ENCODE assay signal across 8 mouse cellular contexts in genomic region chr7:110122565-110123422, GRCm38 (mm10). TPM values are rescaled to one million over a fixed set of nuclear protein-coding genes. Genes with fewer than 3 reads are reported as not detected.
A peak's percentile ranks its signal among the peaks of the same experiment; 100 is the strongest.
DNase-seq lines count a peak whose midpoint lies in the region; ATAC-seq and TF ChIP-seq lines count a peak whose summit lies in the region.

No protein-coding gene starts in this region.

- no peak for TF ChIP-seq CTCF in bone marrow, adult 2 months (IDR thresholded peaks at IDR 0.05; ENCODE audit: control insufficient read depth, insufficient read depth, low read length)
- TF ChIP-seq CTCF in thymus, adult 2 months (IDR thresholded peaks at IDR 0.05; ENCODE audit: borderline replicate concordance, control insufficient read depth, extremely low read depth, insufficient read depth, low read length, poor library complexity), result no peak

- DNase-seq in thymus, adult 2 months, result peak; percentile 61

- peak overlapping the region; percentile 89 for H3K4me3 ChIP-seq in bone marrow, adult 2 months (replicated peaks; ENCODE audit: control insufficient read depth, low read depth, low read length)
- H3K4me3 ChIP-seq in heart, embryonic 12.5 days, result peak overlapping the region; percentile 93
- H3K4me3 ChIP-seq in kidney, embryonic 16.5 days (ENCODE audit: low read length), result peak overlapping the region; percentile 84
- H3K4me3 ChIP-seq in liver, embryonic 12.5 days, result peak overlapping the region; percentile 96
- H3K4me3 ChIP-seq in neural tube, embryonic 12.5 days, result peak overlapping the region; percentile 96
- peak overlapping the region; percentile 73 for H3K4me3 ChIP-seq in thymus, adult 2 months (ENCODE audit: control insufficient read depth, insufficient read depth, low read length)

- no peak; the same call in 1 of the 2 replicates for TF ChIP-seq POLR2A in bone marrow, adult 2 months (IDR thresholded peaks at IDR 0.05; ENCODE audit: borderline replicate concordance, control insufficient read depth, low read depth, low read length)
- no peak; the same call in 1 of the 2 replicates for TF ChIP-seq POLR2A in thymus, adult 2 months (IDR thresholded peaks at IDR 0.05; ENCODE audit: control insufficient read depth, extremely low read depth, insufficient read depth, low read length, poor library complexity)

- under 1% methylated on average over 74 of the region's 74 CpGs for WGBS in bone marrow, adult 2 months
- WGBS in heart, embryonic 12.5 days, result 0% methylated on average over 69 of the region's 74 CpGs
- WGBS in kidney, embryonic 16.5 days, result under 1% methylated on average over 71 of the region's 74 CpGs
- WGBS in liver, embryonic 12.5 days (ENCODE audit: insufficient replicate concordance), result under 1% methylated on average over 66 of the region's 74 CpGs
- WGBS in neural tube, embryonic 12.5 days, result under 1% methylated on average over 73 of the region's 74 CpGs
- WGBS in thymus, adult 2 months, result under 1% methylated on average over 73 of the region's 74 CpGs

- H3K4me1 ChIP-seq in bone marrow, adult 2 months (ENCODE audit: control insufficient read depth, insufficient read depth, low read length), result no peaks in the 10 kb centered on the region; the same call in 1 of the 2 replicates
- H3K4me1 ChIP-seq in heart, embryonic 12.5 days (replicated peaks), result peaks cover 29% of the 10 kb centered on the region
- H3K4me1 ChIP-seq in kidney, embryonic 16.5 days (ENCODE audit: insufficient read depth, low read length), result peaks cover 20% of the 10 kb centered on the region
- peaks cover 27% of the 10 kb centered on the region for H3K4me1 ChIP-seq in liver, embryonic 12.5 days
- peaks cover 5% of the 10 kb centered on the region; the same call in 1 of the 2 replicates for H3K4me1 ChIP-seq in neural tube, embryonic 12.5 days
- H3K4me1 ChIP-seq in thymus, adult 2 months (replicated peaks; ENCODE audit: control insufficient read depth, insufficient read depth, low read length), result peaks cover 8% of the 10 kb centered on the region

- ATAC-seq in CD4-positive, CD25-positive, alpha-beta regulatory T cell, adult 4 months, result peak; percentile 30
- peak; percentile 37; the same call in 1 of the 2 replicates for ATAC-seq in erythroblast, adult 5-6 weeks (replicated peaks; ENCODE audit: low FRiP score, poor library complexity, severe bottlenecking)
- peak; percentile 8; the same call in 1 of the 2 replicates for ATAC-seq in heart, embryonic 12.5 days (ENCODE audit: insufficient number of reproducible peaks, low FRiP score)
- ATAC-seq in kidney, embryonic 16.5 days (ENCODE audit: low FRiP score, low TSS enrichment), result peak; percentile 13
- ATAC-seq in liver, embryonic 12.5 days, result peak; percentile 20
- peak; percentile 34 for ATAC-seq in neural tube, embryonic 12.5 days (ENCODE audit: low FRiP score, low read depth)

- peak overlapping the region; percentile 98 for H3K9ac ChIP-seq in heart, embryonic 12.5 days
- H3K9ac ChIP-seq in kidney, embryonic 16.5 days (replicated peaks; ENCODE audit: low read length), result peak overlapping the region; percentile 81
- H3K9ac ChIP-seq in liver, embryonic 12.5 days, result peak overlapping the region; percentile 94
- peak overlapping the region; percentile 87 for H3K9ac ChIP-seq in neural tube, embryonic 12.5 days

- peaks cover 16% of the 10 kb centered on the region for H3K36me3 ChIP-seq in heart, embryonic 12.5 days
- peaks cover 11% of the 10 kb centered on the region; the same call in 1 of the 2 replicates for H3K36me3 ChIP-seq in kidney, embryonic 16.5 days (ENCODE audit: insufficient read depth, low read length)
- H3K36me3 ChIP-seq in liver, embryonic 12.5 days, result peaks cover 23% of the 10 kb centered on the region
- no peaks in the 10 kb centered on the region for H3K36me3 ChIP-seq in neural tube, embryonic 12.5 days
- no peaks in the 10 kb centered on the region for H3K36me3 ChIP-seq in thymus, adult 2 months (ENCODE audit: control insufficient read depth, insufficient read depth, low read length)

- H3K27me3 ChIP-seq in heart, embryonic 12.5 days (replicated peaks), result no peaks in the 10 kb centered on the region
- no peaks in the 10 kb centered on the region for H3K27me3 ChIP-seq in kidney, embryonic 16.5 days (ENCODE audit: insufficient read depth, low read length)
- no peaks in the 10 kb centered on the region for H3K27me3 ChIP-seq in liver, embryonic 12.5 days (replicated peaks)
- H3K27me3 ChIP-seq in neural tube, embryonic 12.5 days (replicated peaks), result no peaks in the 10 kb centered on the region
- H3K27me3 ChIP-seq in thymus, adult 2 months (ENCODE audit: control insufficient read depth, insufficient read depth, low read length), result no peaks in the 10 kb centered on the region

- H3K4me2 ChIP-seq in heart, embryonic 12.5 days, result peak overlapping the region; percentile 76
- H3K4me2 ChIP-seq in kidney, embryonic 16.5 days (replicated peaks; ENCODE audit: low read depth, low read length), result peak overlapping the region; percentile 74
- peak overlapping the region; percentile 83 for H3K4me2 ChIP-seq in liver, embryonic 12.5 days
- peak overlapping the region; percentile 65 for H3K4me2 ChIP-seq in neural tube, embryonic 12.5 days (replicated peaks)

- peak overlapping the region; percentile 83 for H3K27ac ChIP-seq in bone marrow, adult 2 months (ENCODE audit: control insufficient read depth, insufficient read depth, low read depth, low read length, poor library complexity)
- peak overlapping the region; percentile 97 for H3K27ac ChIP-seq in heart, embryonic 12.5 days (ENCODE audit: poor library complexity, severe bottlenecking)
- H3K27ac ChIP-seq in kidney, embryonic 16.5 days (ENCODE audit: low read length), result peak overlapping the region; percentile 87
- H3K27ac ChIP-seq in liver, embryonic 12.5 days, result peak overlapping the region; percentile 94
- H3K27ac ChIP-seq in neural tube, embryonic 12.5 days, result peak overlapping the region; percentile 54
- H3K27ac ChIP-seq in thymus, adult 2 months (ENCODE audit: control insufficient read depth, insufficient read depth, low read length), result no peak overlapping the region

- no peaks in the 10 kb centered on the region for H3K9me3 ChIP-seq in heart, embryonic 12.5 days (replicated peaks)
- H3K9me3 ChIP-seq in kidney, embryonic 16.5 days (ENCODE audit: low read length), result no peaks in the 10 kb centered on the region
- no peaks in the 10 kb centered on the region for H3K9me3 ChIP-seq in liver, embryonic 12.5 days (replicated peaks)
- no peaks in the 10 kb centered on the region for H3K9me3 ChIP-seq in neural tube, embryonic 12.5 days

RNA-seq across cellular contexts. Expression of gene Wee1, which starts 0.9 kb away (rescaled TPM):
- polyA plus RNA-seq in CD4-positive, CD25-positive, alpha-beta regulatory T cell, adult 4 months (2017; shearing (Covaris generic)), result 1 to 10 TPM in 1 of 2 experiments, under 1 TPM in 1; 0.96 to 1.8 TPM
- 8.6 and 13.6 TPM in 2 replicates for polyA plus RNA-seq in bone marrow, adult 2 months (2011; ENCODE audit: insufficient read depth, insufficient read length, low replicate concordance, missing spikeins)
- total RNA-seq in erythroblast, adult 5-6 weeks (2015; ENCODE audit: low replicate concordance), result 8.5 and 21.9 TPM in 2 replicates
- 6.8 and 9.5 TPM in 2 replicates for total RNA-seq in erythroblast, adult 5-6 weeks (2017; ENCODE audit: low replicate concordance)
- 38.1 and 38.6 TPM in 2 replicates for polyA plus RNA-seq in heart, embryonic 12.5 days (2016; fragmentation: Nextera tagmentation; extraction: Ambion mirVana)
- polyA plus RNA-seq in kidney, embryonic 16.5 days (2015; fragmentation: Nextera tagmentation; extraction: Ambion mirVana), result 20.6 TPM in 2 replicates
- polyA plus RNA-seq in liver, embryonic 12.5 days (2016; fragmentation: Nextera tagmentation; extraction: Ambion mirVana), result 23.6 and 24.9 TPM in 2 replicates
- 23.2 and 24.1 TPM in 2 replicates for polyA plus RNA-seq in neural tube, embryonic 12.5 days (2016; fragmentation: Nextera tagmentation; extraction: Ambion mirVana)
- 13.0 and 32.6 TPM in 2 replicates for polyA plus RNA-seq in thymus, adult 2 months (2012; rRNA removed)
